Mouse (Mus musculus): ENCODE data around the gene Mpl.

GRCm38 (mm10) chr4:118398400-118398799 is 58.9 kb downstream of the Mpl start:
- TF ChIP-seq CTCF (IDR thresholded peaks at IDR 0.05; ENCODE audit: low read depth, low read length) (no peak), POLR2A (IDR thresholded peaks at IDR 0.05; ENCODE audit: borderline replicate concordance, low read depth, low read length) (no peak)

All from bone marrow macrophage, adult 2 months (primary cell).